In genomic region chr1:171271622-171272021, GRCm38 (mm10) we compare ENCODE assay signal across 11 mouse cellular contexts. TPM values are rescaled to one million over a fixed set of nuclear protein-coding genes. Genes with fewer than 3 reads are reported as not detected.
A peak's percentile ranks its signal among the peaks of the same experiment; 100 is the strongest.
DNase-seq lines count a peak whose midpoint lies in the region; ATAC-seq and TF ChIP-seq lines count a peak whose summit lies in the region.
"Had no signal": no experiment of that assay in that cellular context is flagged by ENCODE, and none has a peak within 500 bp of the region (broad histone marks: within the 10 kb centered on the region; RNA-seq: fewer than 3 reads in every experiment).

No protein-coding gene starts in this region.

- no peak for ATAC-seq in heart, embryonic 13.5 days (ENCODE audit: extremely low read depth, insufficient number of reproducible peaks, low FRiP score, low TSS enrichment)
- no peak for ATAC-seq in liver, embryonic 14.5 days (ENCODE audit: insufficient read depth)

- TF ChIP-seq CTCF in spleen, adult 2 months (IDR thresholded peaks at IDR 0.05; ENCODE audit: extremely low read depth, insufficient read depth, insufficient read length, insufficient replicate concordance) = no peak
- no peak; the same call in 1 of the 2 replicates for TF ChIP-seq CTCF in liver, embryonic 14.5 days (IDR thresholded peaks at IDR 0.05; ENCODE audit: low read depth)

- DNase-seq in heart, postnatal 4 days = no peak
- DNase-seq in spleen, adult 2 months (ENCODE audit: low read depth in 1 of 2, low spot score in 2 of 2) = no peak
- DNase-seq in spleen, postnatal 10 days (ENCODE audit: low spot score in 2 of 2) = no peak
- DNase-seq in liver, embryonic 14.5 days (ENCODE audit: low read depth in 3 of 3, low spot score in 3 of 3) = no peak
- DNase-seq in embryo, embryonic 11 days = no peak
- no peak for DNase-seq in natural killer cell, adult 2 months (ENCODE audit: low spot score in 2 of 2)
- no peak for DNase-seq in T-cell, adult 2 months (ENCODE audit: low spot score)
- DNase-seq: gastrocnemius, postnatal 36 days; lung, postnatal 14 days had no signal

- peaks cover 21% of the 10 kb centered on the region for H3K4me1 ChIP-seq in heart, embryonic 13.5 days
- peaks cover 13% of the 10 kb centered on the region; the same call in 1 of the 2 replicates for H3K4me1 ChIP-seq in spleen, adult 2 months (ENCODE audit: control insufficient read depth, insufficient read depth, insufficient read length)
- H3K4me1 ChIP-seq in liver, embryonic 14.5 days (replicated peaks; ENCODE audit: control insufficient read depth in 2 of 2, insufficient read depth in 2 of 2, low read length in 1 of 2) = peaks cover 17 to 20% of the 10 kb centered on the region in 2 experiments

- no peak overlapping the region for H3K27ac ChIP-seq in heart, embryonic 13.5 days (replicated peaks)
- peak overlapping the region; percentile 45 for H3K27ac ChIP-seq in spleen, adult 2 months (ENCODE audit: insufficient read depth, low read length)
- peak overlapping the region; percentile 1 for H3K27ac ChIP-seq in liver, embryonic 14.5 days

- no peaks in the 10 kb centered on the region for H3K9me3 ChIP-seq in heart, embryonic 13.5 days
- H3K9me3 ChIP-seq in liver, embryonic 14.5 days (ENCODE audit: control insufficient read depth, low read length) = no peaks in the 10 kb centered on the region

- TF ChIP-seq EP300 in liver, embryonic 14.5 days (IDR thresholded peaks at IDR 0.05; ENCODE audit: low read depth) = no peak

- TF ChIP-seq POLR2A in spleen, adult 2 months (IDR thresholded peaks at IDR 0.05; ENCODE audit: low read depth, low read length) = no peak

- H3K4me2 ChIP-seq in heart, embryonic 13.5 days = peak overlapping the region; percentile 92
- H3K4me2 ChIP-seq in liver, embryonic 14.5 days (ENCODE audit: low read depth) = peak overlapping the region; percentile 89

- H3K27me3 ChIP-seq in heart, embryonic 13.5 days (replicated peaks) = no peaks in the 10 kb centered on the region
- no peaks in the 10 kb centered on the region for H3K27me3 ChIP-seq in spleen, adult 2 months (ENCODE audit: control insufficient read depth, insufficient read depth, low read length)
- H3K27me3 ChIP-seq in liver, embryonic 14.5 days (ENCODE audit: control insufficient read depth, insufficient read depth, low read length) = no peaks in the 10 kb centered on the region
- H3K27me3 ChIP-seq: CH12.LX had no signal

- 66% methylated on average over 10 of the region's 10 CpGs for WGBS in heart, embryonic 13.5 days
- 43% methylated on average over 10 of the region's 10 CpGs for WGBS in spleen, adult 2 months
- 49% methylated on average over 10 of the region's 10 CpGs for WGBS in liver, embryonic 14.5 days (ENCODE audit: insufficient replicate concordance)

- 0 out of 2 replicates have a peak overlapping the region, but pooled peaks have one; percentile 42 for H3K9ac ChIP-seq in heart, embryonic 13.5 days
- peak overlapping the region; percentile 80 for H3K9ac ChIP-seq in liver, embryonic 14.5 days (replicated peaks)

- H3K36me3 ChIP-seq in heart, embryonic 13.5 days = peaks cover 50% of the 10 kb centered on the region
- H3K36me3 ChIP-seq in spleen, adult 2 months (ENCODE audit: control insufficient read depth, insufficient read depth, low read length) = peaks cover 21% of the 10 kb centered on the region
- peaks cover 43% of the 10 kb centered on the region for H3K36me3 ChIP-seq in liver, embryonic 14.5 days (replicated peaks; ENCODE audit: control insufficient read depth, insufficient read depth, low read depth)

- peak overlapping the region; percentile 89 for H3K4me3 ChIP-seq in heart, embryonic 13.5 days
- H3K4me3 ChIP-seq in spleen, adult 2 months (ENCODE audit: extremely low read depth, insufficient read depth, insufficient read length) = peak overlapping the region; percentile 16; the same call in 1 of the 2 replicates
- peak overlapping the region; percentile 28 to 67 for H3K4me3 ChIP-seq in liver, embryonic 14.5 days (ENCODE audit: insufficient read depth in 1 of 2, low read depth in 2 of 2, low read length in 2 of 2)

RNA-seq across cellular contexts. Expression of gene B4galt3, which starts 1.5 kb away (rescaled TPM):
- polyA plus RNA-seq in heart, embryonic 13.5 days (2015; fragmentation: Nextera tagmentation; extraction: Ambion mirVana) = 54.6 and 55.1 TPM in 2 replicates
- 10 to 100 TPM; 26.7 to 29.9 TPM for total RNA-seq in heart, postnatal 4 days (2021)
- 59.5 and 67.8 TPM in 2 replicates for polyA plus RNA-seq in spleen, adult 2 months (2012; rRNA removed)
- polyA plus RNA-seq in liver, embryonic 14.5 days (2012; rRNA removed) = 14.5 and 14.7 TPM in 2 replicates
- 12.7 and 17.3 TPM in 2 replicates for polyA plus RNA-seq in liver, embryonic 14.5 days (2014; fragmentation: Nextera tagmentation; extraction: Ambion mirVana)

RNA-seq across cellular contexts. Expression of gene Ppox, which starts 9.4 kb away (rescaled TPM):
- 36.1 and 42.1 TPM in 2 replicates for polyA plus RNA-seq in heart, embryonic 13.5 days (2015; fragmentation: Nextera tagmentation; extraction: Ambion mirVana)
- total RNA-seq in heart, postnatal 4 days (2021) = 10 to 100 TPM; 22.3 to 23.4 TPM
- 64.6 and 66.0 TPM in 2 replicates for polyA plus RNA-seq in spleen, adult 2 months (2012; rRNA removed)
- 161 and 178 TPM in 2 replicates for polyA plus RNA-seq in liver, embryonic 14.5 days (2012; rRNA removed)
- 170 and 191 TPM in 2 replicates for polyA plus RNA-seq in liver, embryonic 14.5 days (2014; fragmentation: Nextera tagmentation; extraction: Ambion mirVana)

RNA-seq across cellular contexts. Expression of gene Usp21, which starts 16.2 kb away (rescaled TPM):
- 48.4 and 52.2 TPM in 2 replicates for polyA plus RNA-seq in heart, embryonic 13.5 days (2015; fragmentation: Nextera tagmentation; extraction: Ambion mirVana)
- total RNA-seq in heart, postnatal 4 days (2021) = 10 to 100 TPM; 23.2 to 23.7 TPM
- polyA plus RNA-seq in spleen, adult 2 months (2012; rRNA removed) = 40.9 and 46.4 TPM in 2 replicates
- 17.1 and 18.0 TPM in 2 replicates for polyA plus RNA-seq in liver, embryonic 14.5 days (2012; rRNA removed)
- polyA plus RNA-seq in liver, embryonic 14.5 days (2014; fragmentation: Nextera tagmentation; extraction: Ambion mirVana) = 17.4 and 21.6 TPM in 2 replicates

RNA-seq across cellular contexts. Expression of gene Ndufs2, which starts 20.4 kb away (rescaled TPM):
- polyA plus RNA-seq in heart, embryonic 13.5 days (2015; fragmentation: Nextera tagmentation; extraction: Ambion mirVana) = 424 and 495 TPM in 2 replicates
- 100 to 1,000 TPM; 862 to 916 TPM for total RNA-seq in heart, postnatal 4 days (2021)
- polyA plus RNA-seq in spleen, adult 2 months (2012; rRNA removed) = 52.4 and 59.6 TPM in 2 replicates
- polyA plus RNA-seq in liver, embryonic 14.5 days (2012; rRNA removed) = 53.6 and 72.4 TPM in 2 replicates
- polyA plus RNA-seq in liver, embryonic 14.5 days (2014; fragmentation: Nextera tagmentation; extraction: Ambion mirVana) = 136 TPM in 2 replicates

RNA-seq across cellular contexts. Expression of gene Adamts4, which starts 21.4 kb away (rescaled TPM):
- 3.5 and 3.6 TPM in 2 replicates for polyA plus RNA-seq in heart, embryonic 13.5 days (2015; fragmentation: Nextera tagmentation; extraction: Ambion mirVana)
- 1 to 10 TPM; 8.2 to 8.7 TPM for total RNA-seq in heart, postnatal 4 days (2021)
- polyA plus RNA-seq in spleen, adult 2 months (2012; rRNA removed) = 0.63 and 0.64 TPM in 2 replicates
- 0.11 and 0.17 TPM in 2 replicates for polyA plus RNA-seq in liver, embryonic 14.5 days (2012; rRNA removed)
- polyA plus RNA-seq in liver, embryonic 14.5 days (2014; fragmentation: Nextera tagmentation; extraction: Ambion mirVana) = 0.13 and 0.25 TPM in 2 replicates

Comparison
In these comparisons a context has a peak if more than half of its experiments do, and no peak if none do; other contexts are left out.
1. H3K4me3 ChIP-seq: peak in every context shown above with its lines; median percentile 89 in heart, embryonic 13.5 days; 48 in liver, embryonic 14.5 days; 16 in spleen, adult 2 months.